Mouse (Mus musculus) G1E-ER4 (cell line): ENCODE results near the gene Cmtm8. TPM values are rescaled to one million over a fixed set of nuclear protein-coding genes. Genes with fewer than 3 reads are reported as not detected.

Experiments used
- GATA1 ChIP-seq: IDR thresholded peaks from one replicate; pipeline ENCODE4 v1.8.0; 2012; ENCODE audit warnings: low read length, inconsistent platforms
- polyA plus RNA-seq: library from polyadenylated mRNA; stranded (reverse); fragments of >175 nt; gene quantifications from 2 replicates; pipeline ENCODE4 v1.2.3, GENCODE M21; 2012

Cmtm8 gene
- polyA plus RNA-seq, 1 experiment, result not detected

DNA sequence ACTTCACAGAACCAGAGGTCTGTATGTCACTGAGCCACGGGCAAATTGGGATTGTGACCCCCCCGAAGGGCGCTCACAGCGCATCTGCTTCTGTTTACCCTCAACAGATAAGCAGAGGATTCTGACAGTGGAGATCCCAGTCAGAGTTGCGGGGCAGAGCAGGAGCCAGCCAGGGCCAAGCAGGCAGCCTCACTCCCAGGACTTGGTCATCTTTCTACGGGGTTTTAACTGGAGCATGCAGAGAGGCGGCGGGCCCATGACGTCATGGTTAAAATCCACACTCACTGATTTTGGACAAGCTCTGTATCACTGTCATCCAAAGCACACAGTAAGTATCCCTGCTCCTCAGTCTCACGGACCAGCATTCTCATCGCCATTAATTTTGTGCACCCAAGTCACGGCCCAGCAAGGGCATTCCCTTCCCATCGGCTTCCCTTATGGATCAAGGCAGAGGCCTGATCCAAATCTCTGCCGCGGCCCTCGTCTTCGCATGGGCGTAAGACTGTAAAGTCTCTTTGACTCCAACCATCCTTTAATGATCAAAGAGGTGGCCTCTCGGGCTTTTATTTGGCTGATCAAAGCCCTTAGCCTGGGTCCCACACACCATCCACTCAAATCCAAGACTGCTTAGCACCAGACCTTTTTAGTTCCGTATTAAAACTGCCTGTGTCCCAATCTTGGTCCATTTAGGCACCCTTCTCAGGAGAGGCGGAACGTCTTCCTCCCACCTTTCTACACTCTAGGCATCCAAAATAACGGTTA lies 63.8 kb downstream of the Cmtm8 start:
- no peak for TF ChIP-seq GATA1

DNA sequence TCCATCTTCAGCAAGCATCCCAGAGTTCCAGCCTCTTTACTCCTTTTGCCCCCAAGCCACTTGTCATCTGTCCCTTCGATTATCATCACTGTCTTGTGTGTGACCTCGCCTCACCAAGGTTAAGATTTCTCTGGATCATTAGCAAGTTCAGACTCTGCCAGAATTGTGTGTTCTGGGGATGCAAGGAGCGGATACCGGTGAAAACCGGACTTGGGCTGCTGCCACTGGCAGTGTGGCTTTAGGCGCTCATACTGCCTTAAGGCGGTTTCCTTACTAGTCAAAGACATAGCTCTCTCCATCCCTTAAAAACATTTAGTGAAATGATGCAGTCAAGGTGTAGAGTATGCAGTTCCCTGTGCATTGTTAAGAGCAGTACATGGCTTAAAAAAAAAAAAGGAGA lies 65.1 kb downstream of the Cmtm8 start:
- no peak for TF ChIP-seq GATA1

DNA sequence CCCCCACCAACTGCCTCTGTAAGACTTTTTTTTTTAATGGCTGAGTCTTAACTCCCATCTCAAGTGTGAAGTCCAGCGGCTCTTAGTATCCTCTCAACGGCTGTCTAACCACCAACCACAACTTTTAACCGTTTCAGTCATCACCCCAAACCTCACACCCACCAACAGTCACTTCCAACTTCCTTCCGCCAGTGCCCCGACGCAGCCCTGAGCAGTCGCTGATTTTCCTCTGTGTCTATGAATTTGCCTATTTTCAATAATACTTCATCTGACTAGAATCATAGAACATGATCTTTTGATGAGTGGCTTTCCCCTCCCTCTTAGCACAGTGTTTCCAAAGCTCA lies 65.9 kb downstream of the Cmtm8 start:
- no peak for TF ChIP-seq GATA1

GRCm38 (mm10) chr9:114777178-114778046 lies 66.5 kb downstream of the Cmtm8 start:
- TF ChIP-seq GATA1, result no peak

GRCm38 (mm10) chr9:114776361-114776760 lies 67.6 kb downstream of the Cmtm8 start:
- TF ChIP-seq GATA1, result no peak

DNA sequence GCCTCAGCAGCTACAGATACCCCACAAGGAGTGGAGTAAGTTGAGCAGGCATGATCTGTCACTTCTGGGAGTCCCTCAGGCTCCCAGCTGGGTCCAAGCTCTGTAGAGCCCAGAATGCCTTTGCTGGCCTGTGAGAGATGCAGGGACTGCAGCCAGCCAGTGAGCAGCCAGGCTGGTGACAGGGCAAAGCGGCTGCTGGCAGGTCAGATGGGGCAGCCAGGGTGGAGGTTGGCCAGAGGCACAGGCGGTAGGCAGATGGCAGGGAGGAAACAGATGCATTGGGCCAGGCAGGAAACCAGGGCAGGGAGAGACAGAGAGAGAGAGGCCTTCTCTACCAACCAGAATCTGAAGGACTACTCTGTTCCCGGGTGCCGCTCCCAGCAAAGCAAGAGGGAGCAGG lies 68.7 kb downstream of the Cmtm8 start:
- TF ChIP-seq GATA1, result no peak

- TF ChIP-seq GATA1, result no peak
These were observed 69.3 kb downstream of the Cmtm8 start for GRCm38 (mm10) chr9:114774629-114775028.

- no peak for TF ChIP-seq GATA1
These were observed 72.4 kb downstream of the Cmtm8 start for GRCm38 (mm10) chr9:114771565-114771964.

GRCm38 (mm10) chr9:114770224-114770623 lies 73.7 kb downstream of the Cmtm8 start:
- no peak for TF ChIP-seq GATA1

- no peak for TF ChIP-seq GATA1
These were observed 75.9 kb downstream of the Cmtm8 start for GRCm38 (mm10) chr9:114768066-114768465.

DNA sequence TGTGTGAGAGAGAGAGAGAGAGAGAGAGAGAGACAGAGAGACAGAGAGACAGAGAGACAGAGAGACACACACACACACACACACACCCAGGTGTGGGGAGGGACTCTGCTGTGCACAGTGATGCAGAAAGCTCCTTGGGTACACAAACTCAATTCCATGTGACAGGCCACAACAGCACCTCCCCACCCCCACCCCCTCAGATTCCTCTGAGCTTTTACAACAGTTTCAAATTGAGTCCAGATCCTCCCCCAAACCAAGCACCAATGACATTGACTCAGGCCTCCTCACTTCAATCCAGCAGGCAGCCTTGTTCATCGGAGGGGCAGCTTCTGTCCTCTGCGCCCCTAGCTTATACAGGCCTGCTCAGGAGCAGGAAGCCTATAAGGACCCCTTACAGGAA lies 76.4 kb downstream of the Cmtm8 start:
- TF ChIP-seq GATA1, result no peak

- TF ChIP-seq GATA1, result no peak
These were observed 76.9 kb downstream of the Cmtm8 start for GRCm38 (mm10) chr9:114767030-114767429.

- TF ChIP-seq GATA1, result no peak
These were observed 80.6 kb downstream of the Cmtm8 start for GRCm38 (mm10) chr9:114763341-114763740.

DNA sequence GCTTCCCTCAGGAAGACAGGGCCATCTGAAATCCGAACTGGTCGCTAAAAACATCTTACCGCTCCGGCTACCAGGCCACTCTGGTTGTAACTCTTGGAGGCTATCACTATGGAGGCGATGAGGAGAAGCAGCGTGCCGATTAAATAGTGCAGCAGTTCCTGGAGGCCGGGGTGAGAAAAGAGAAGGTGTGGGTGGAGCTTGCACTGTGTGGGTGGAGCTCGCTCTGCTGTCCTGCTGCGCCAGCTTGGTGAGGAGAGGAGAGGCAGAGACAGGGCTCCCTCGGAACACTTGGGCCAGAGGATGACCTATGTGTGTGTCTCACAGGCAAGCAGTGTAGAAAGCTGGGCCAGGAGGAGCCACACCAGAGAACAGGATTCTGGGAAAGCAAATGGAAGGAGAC lies 82.1 kb downstream of the Cmtm8 start:
- no peak for TF ChIP-seq GATA1

- no peak for TF ChIP-seq GATA1
These were observed 83.6 kb downstream of the Cmtm8 start for GRCm38 (mm10) chr9:114760353-114760752.

GRCm38 (mm10) chr9:114759886-114760285 lies 84.1 kb downstream of the Cmtm8 start:
- no peak for TF ChIP-seq GATA1

DNA sequence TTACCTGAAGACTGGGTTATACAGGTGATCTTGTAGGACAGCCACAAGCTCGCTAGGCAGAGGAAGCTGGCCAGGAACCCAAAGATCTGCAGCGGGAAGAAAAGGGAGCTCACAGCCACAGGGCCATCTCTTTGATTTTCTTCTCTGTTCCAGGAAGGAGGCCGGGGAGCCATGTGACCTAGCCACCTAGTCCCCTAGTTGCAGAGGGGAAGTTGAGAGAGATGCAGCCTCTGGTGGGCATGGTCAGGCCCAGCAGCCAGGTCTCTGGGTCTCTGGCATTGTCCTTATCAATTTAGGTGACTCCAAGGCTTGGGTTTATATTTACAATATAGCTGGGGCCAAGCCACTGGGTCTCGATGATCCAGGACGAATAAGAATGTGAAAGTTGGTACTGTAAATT lies 85.2 kb downstream of the Cmtm8 start:
- TF ChIP-seq GATA1, result no peak

DNA sequence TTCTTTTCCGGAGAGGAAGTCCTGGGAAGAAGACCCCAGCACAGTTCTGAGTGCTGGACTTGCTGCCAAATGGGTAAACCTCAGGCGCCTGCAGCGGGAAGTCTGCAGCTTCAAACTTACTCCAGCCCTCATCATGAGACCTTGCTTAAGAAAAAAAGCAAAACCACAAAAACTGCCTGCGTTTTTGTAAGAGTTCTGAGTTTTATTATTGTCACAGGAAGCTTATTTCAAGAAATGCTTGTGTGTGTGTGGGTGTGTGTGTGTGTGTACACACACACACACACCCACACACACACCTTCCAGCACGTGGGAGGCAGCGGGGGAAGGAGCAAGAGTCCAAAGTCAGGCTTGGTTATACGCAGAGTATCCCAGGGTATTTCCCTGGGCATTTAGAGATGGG lies 85.7 kb downstream of the Cmtm8 start:
- no peak for TF ChIP-seq GATA1
